Mouse (Mus musculus) midbrain, embryonic 12.5 days (tissue): ENCODE data around the gene Nlk. TPM values are rescaled to one million over a fixed set of nuclear protein-coding genes. Genes with fewer than 3 reads are reported as not detected.
"Not testable (repeated sequence)": the region's sequence is repeated elsewhere in the genome, so short reads cannot be mapped to it uniquely, and the experiment has no call there.

Experiments used
- ATAC-seq: fragments of 200-750 bp; cut with Nextera tagmentation; 2 replicates; pipeline ENCODE4 v1.8.0; 2017; ENCODE audit warnings: low read depth, moderate TSS enrichment, moderate library complexity; ENCODE audit not compliant: low FRiP score
- H3K27ac ChIP-seq: fragments of 300-500 bp; sonication (generic); replicated peaks from 2 replicates; pipeline ENCODE4 v1.5.1; 2016; ENCODE audit warnings: mild to moderate bottlenecking
- H3K27me3 ChIP-seq: fragments of 300-500 bp; sonication (generic); 2 replicates; pipeline ENCODE4 v1.6.1; 2016; ENCODE audit warnings: mild to moderate bottlenecking
- H3K36me3 ChIP-seq: fragments of 300-500 bp; sonication (generic); 2 replicates; pipeline ENCODE4 v1.6.1; 2016
- H3K4me1 ChIP-seq: fragments of 300-500 bp; sonication (generic); 2 replicates; pipeline ENCODE4 v1.6.1; 2016
- H3K4me2 ChIP-seq: fragments of 300-500 bp; sonication (generic); replicated peaks from 2 replicates; pipeline ENCODE4 v1.6.1; 2016; ENCODE audit warnings: mild to moderate bottlenecking, moderate library complexity
- H3K4me3 ChIP-seq: fragments of 300-500 bp; sonication (generic); 2 replicates; pipeline ENCODE4 v1.5.1; 2016; ENCODE audit warnings: mild to moderate bottlenecking
- H3K9ac ChIP-seq: fragments of 300-500 bp; sonication (generic); replicated peaks from 2 replicates; pipeline ENCODE4 v1.6.1; 2016; ENCODE audit warnings: mild to moderate bottlenecking, moderate library complexity
- H3K9me3 ChIP-seq: fragments of 300-500 bp; sonication (generic); 2 replicates; pipeline ENCODE4 v1.6.1; 2016; ENCODE audit warnings: mild to moderate bottlenecking
- WGBS: fragments of 180-500 bp; shearing (Covaris S2); methylation state at CpG from one replicate; pipeline ENCODE4 v1.1.7; 2016; 5-methylcytosine and 5-hydroxymethylcytosine counted together
- polyA plus RNA-seq: library from polyadenylated mRNA; unstranded; fragments of >200 nt; fragmentation: Nextera tagmentation; extraction: Ambion mirVana; gene quantifications from 2 replicates; pipeline ENCODE4 v1.2.1, GENCODE M21; 2016

The Nlk gene
- polyA plus RNA-seq, 1 experiment from 2014 or later: 25.4 TPM

- ATAC-seq: no peak
- Histone ChIP-seq H3K9ac (no peak overlapping the region), H3K9me3 (no peaks in the 10 kb centered on the region), H3K4me2 (no peak overlapping the region), H3K36me3 (peaks cover 11% of the 10 kb centered on the region; the same call in 1 of the 2 replicates), H3K4me1 (no peaks in the 10 kb centered on the region), H3K27ac (no peak overlapping the region), H3K27me3 (no peaks in the 10 kb centered on the region), H3K4me3 (no peak overlapping the region)
- WGBS: 68% methylated on average over 2 of the region's 2 CpGs
Observed at GRCm38 (mm10) chr11:78678761-78679160, 18.4 kb downstream of the Nlk start.

- Histone ChIP-seq H3K36me3 (no peaks in the 10 kb centered on the region), H3K27me3 (no peaks in the 10 kb centered on the region), H3K27ac (no peak overlapping the region), H3K4me1 (peaks cover 17% of the 10 kb centered on the region; the same call in 1 of the 2 replicates), H3K9ac (no peak overlapping the region), H3K4me2 (no peak overlapping the region), H3K9me3 (no peaks in the 10 kb centered on the region), H3K4me3 (no peak overlapping the region)
- WGBS: 42% methylated on average over 3 of the region's 3 CpGs
- no peak for ATAC-seq
Observed at GRCm38 (mm10) chr11:78668647-78669046, 28.5 kb downstream of the Nlk start.

- no peaks in the 10 kb centered on the region for H3K36me3 ChIP-seq
- peaks cover 10% of the 10 kb centered on the region; the same call in 1 of the 2 replicates for H3K4me1 ChIP-seq
- no peak for ATAC-seq
- no peak overlapping the region for H3K4me3 ChIP-seq
- no peaks in the 10 kb centered on the region for H3K9me3 ChIP-seq
- no peak overlapping the region for H3K27ac ChIP-seq
- no peak overlapping the region for H3K4me2 ChIP-seq
- WGBS: 90% methylated on average over 2 of the region's 2 CpGs
- no peaks in the 10 kb centered on the region for H3K27me3 ChIP-seq
- no peak overlapping the region for H3K9ac ChIP-seq
Observed at GRCm38 (mm10) chr11:78664853-78665252, 32.3 kb downstream of the Nlk start.

- no peak overlapping the region for H3K27ac ChIP-seq
- H3K27me3 ChIP-seq: no peaks in the 10 kb centered on the region
- H3K4me1 ChIP-seq: peaks cover 5% of the 10 kb centered on the region; the same call in 1 of the 2 replicates
- no peak overlapping the region for H3K4me3 ChIP-seq
- no peaks in the 10 kb centered on the region for H3K36me3 ChIP-seq
- H3K4me2 ChIP-seq: no peak overlapping the region
- no peak overlapping the region for H3K9ac ChIP-seq
- ATAC-seq: no peak
- WGBS: 67% methylated on average over 4 of the region's 4 CpGs
- no peaks in the 10 kb centered on the region for H3K9me3 ChIP-seq
Observed at GRCm38 (mm10) chr11:78663916-78664315, 33.3 kb downstream of the Nlk start.

- no peaks in the 10 kb centered on the region for H3K4me1 ChIP-seq
- H3K9me3 ChIP-seq: no peaks in the 10 kb centered on the region
- no peak for ATAC-seq
- H3K27ac ChIP-seq: no peak overlapping the region
- no peak overlapping the region for H3K4me2 ChIP-seq
- H3K36me3 ChIP-seq: no peaks in the 10 kb centered on the region
- no peaks in the 10 kb centered on the region for H3K27me3 ChIP-seq
- no peak overlapping the region for H3K9ac ChIP-seq
- H3K4me3 ChIP-seq: no peak overlapping the region
- WGBS: 86% methylated on average over 2 of the region's 2 CpGs
Observed at GRCm38 (mm10) chr11:78649143-78649542, 48.0 kb downstream of the Nlk start.

GRCm38 (mm10) chr11:78648405-78648804 lies 48.8 kb downstream of the Nlk start:
- WGBS: 90% methylated on average over 1 of the region's 1 CpGs
- not testable (repeated sequence) for H3K9me3 ChIP-seq, H3K4me1 ChIP-seq, H3K27ac ChIP-seq, H3K36me3 ChIP-seq, H3K4me3 ChIP-seq, H3K9ac ChIP-seq, H3K4me2 ChIP-seq, H3K27me3 ChIP-seq, ATAC-seq

- H3K4me1 ChIP-seq: peaks cover 6% of the 10 kb centered on the region; the same call in 1 of the 2 replicates
- 86% methylated on average over 7 of the region's 7 CpGs for WGBS
- no peak overlapping the region for H3K9ac ChIP-seq
- no peaks in the 10 kb centered on the region for H3K27me3 ChIP-seq
- no peak overlapping the region for H3K4me2 ChIP-seq
- H3K9me3 ChIP-seq: no peaks in the 10 kb centered on the region
- H3K27ac ChIP-seq: no peak overlapping the region
- H3K36me3 ChIP-seq: no peaks in the 10 kb centered on the region
- ATAC-seq: no peak
- no peak overlapping the region for H3K4me3 ChIP-seq
Observed at GRCm38 (mm10) chr11:78643746-78644145, 53.4 kb downstream of the Nlk start.

- Histone ChIP-seq H3K27ac (no peak overlapping the region), H3K4me1 (peaks cover 6% of the 10 kb centered on the region; the same call in 1 of the 2 replicates), H3K9ac (no peak overlapping the region), H3K9me3 (peaks cover 2% of the 10 kb centered on the region; the same call in 1 of the 2 replicates), H3K36me3 (0 out of 2 replicates have a peak, but pooled peaks cover 2% of the 10 kb centered on the region), H3K4me2 (no peak overlapping the region), H3K4me3 (no peak overlapping the region), H3K27me3 (no peaks in the 10 kb centered on the region)
- WGBS: 47% methylated on average over 3 of the region's 3 CpGs
- no peak for ATAC-seq
Observed at GRCm38 (mm10) chr11:78642151-78642550, 55.0 kb downstream of the Nlk start.

- ATAC-seq: no peak
- Histone ChIP-seq H3K4me1 (peaks cover 6% of the 10 kb centered on the region; the same call in 1 of the 2 replicates), H3K4me2 (no peak overlapping the region), H3K27me3 (no peaks in the 10 kb centered on the region), H3K36me3 (0 out of 2 replicates have a peak, but pooled peaks cover 7% of the 10 kb centered on the region), H3K9ac (no peak overlapping the region), H3K4me3 (no peak overlapping the region), H3K9me3 (peaks cover 7% of the 10 kb centered on the region), H3K27ac (no peak overlapping the region)
- WGBS: 96% methylated on average over 3 of the region's 3 CpGs
Observed at GRCm38 (mm10) chr11:78641088-78641487, 56.1 kb downstream of the Nlk start.

- Histone ChIP-seq H3K27me3 (no peaks in the 10 kb centered on the region), H3K4me2 (no peak overlapping the region), H3K4me3 (no peak overlapping the region), H3K27ac (no peak overlapping the region), H3K4me1 (no peaks in the 10 kb centered on the region; the same call in 1 of the 2 replicates), H3K9ac (no peak overlapping the region), H3K36me3 (0 out of 2 replicates have a peak, but pooled peaks cover 7% of the 10 kb centered on the region), H3K9me3 (peaks cover 7% of the 10 kb centered on the region)
- ATAC-seq: no peak
- WGBS: 85% methylated on average over 2 of the region's 2 CpGs
Observed at GRCm38 (mm10) chr11:78632782-78633181, 64.4 kb downstream of the Nlk start.

GRCm38 (mm10) chr11:78628871-78629270 lies 68.3 kb downstream of the Nlk start:
- no peak for ATAC-seq
- H3K9ac ChIP-seq: no peak overlapping the region

GRCm38 (mm10) chr11:78624377-78624776 lies 72.8 kb downstream of the Nlk start:
- no peak overlapping the region for H3K27ac ChIP-seq
- no peaks in the 10 kb centered on the region for H3K27me3 ChIP-seq
- H3K9me3 ChIP-seq: no peaks in the 10 kb centered on the region
- H3K4me2 ChIP-seq: no peak overlapping the region
- H3K4me3 ChIP-seq: no peak overlapping the region
- WGBS: 82% methylated on average over 3 of the region's 3 CpGs
- no peaks in the 10 kb centered on the region for H3K36me3 ChIP-seq
- ATAC-seq: no peak
- H3K9ac ChIP-seq: no peak overlapping the region
- no peaks in the 10 kb centered on the region for H3K4me1 ChIP-seq

More at GRCm38 (mm10) chr11:78628871-78629270, 68.3 kb downstream of the Nlk start:
- H3K4me2 ChIP-seq: no peak overlapping the region
- no peaks in the 10 kb centered on the region for H3K27me3 ChIP-seq
- WGBS: 82% methylated on average over 3 of the region's 3 CpGs
- no peak overlapping the region for H3K4me3 ChIP-seq
- H3K9me3 ChIP-seq: no peaks in the 10 kb centered on the region
- H3K27ac ChIP-seq: no peak overlapping the region
- no peaks in the 10 kb centered on the region for H3K36me3 ChIP-seq
- no peaks in the 10 kb centered on the region for H3K4me1 ChIP-seq

- Histone ChIP-seq H3K9ac (no peak overlapping the region), H3K36me3 (0 out of 2 replicates have a peak, but pooled peaks cover 3% of the 10 kb centered on the region), H3K27me3 (no peaks in the 10 kb centered on the region), H3K27ac (no peak overlapping the region), H3K4me3 (no peak overlapping the region), H3K4me2 (no peak overlapping the region), H3K9me3 (no peaks in the 10 kb centered on the region), H3K4me1 (no peaks in the 10 kb centered on the region)
- ATAC-seq: no peak
Observed at GRCm38 (mm10) chr11:78621926-78622325, 75.2 kb downstream of the Nlk start.
